Mouse (Mus musculus) lung, postnatal 0 days (tissue): ENCODE measurements around the gene Cog2.

ENCODE experiments used
- CTCF ChIP-seq: IDR thresholded peaks from 2 replicates; pipeline ENCODE4 v1.5.1; 2016; ENCODE audit warnings: antibody characterized with exemption, mild to moderate bottlenecking
- EP300 ChIP-seq: IDR thresholded peaks from 2 replicates; pipeline ENCODE4 v1.6.1; 2016; ENCODE audit warnings: antibody characterized with exemption, mild to moderate bottlenecking, control low read depth

DNA sequence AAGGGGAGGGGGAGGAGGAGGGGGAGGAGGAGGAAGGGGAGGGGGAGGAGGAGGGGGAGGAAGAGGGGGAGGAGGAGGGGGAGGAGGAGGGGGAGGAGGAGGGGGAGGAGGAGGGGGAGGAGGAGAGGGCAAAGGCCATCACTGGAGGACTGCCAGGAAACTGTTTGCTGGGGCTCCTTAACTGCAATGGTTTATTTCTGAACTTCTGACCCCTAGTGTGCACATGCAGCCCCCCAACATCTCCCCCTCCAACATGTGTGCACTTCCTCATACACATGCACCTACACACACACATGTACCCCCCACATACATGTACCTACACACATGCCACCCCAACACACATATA, 51.8 kb downstream of the Cog2 start:
- TF ChIP-seq CTCF (no peak), EP300 (no peak)
